Mouse (Mus musculus) neural tube, postnatal 0 days (tissue): Measurements from ENCODE around the gene Ice1. TPM values are rescaled to one million over a fixed set of nuclear protein-coding genes. Genes with fewer than 3 reads are reported as not detected.

Experiments used
- polyA plus RNA-seq: library from polyadenylated mRNA; unstranded; fragments of >200 nt; fragmentation: Nextera tagmentation; extraction: Ambion mirVana; gene quantifications from 2 replicates; pipeline ENCODE4 v1.2.1, GENCODE M21; 2015

Ice1 gene
- 19.9 and 27.1 TPM in 2 replicates for polyA plus RNA-seq

GRCm38 (mm10) chr13:70637282-70637661 is at the start of gene Ice1:
Gene Ice1, minus strand, starts transcription at chr13:70637634.

Other genes with a start within 250 kb of the Ice1 start
- gene Adamts16, start 204.2 kb upstream of the Ice1 start, polyA plus RNA-seq = 4.3 and 5.7 TPM in 2 replicates